Mouse (Mus musculus): ENCODE measurements around the gene Hcrtr2.

DNA sequence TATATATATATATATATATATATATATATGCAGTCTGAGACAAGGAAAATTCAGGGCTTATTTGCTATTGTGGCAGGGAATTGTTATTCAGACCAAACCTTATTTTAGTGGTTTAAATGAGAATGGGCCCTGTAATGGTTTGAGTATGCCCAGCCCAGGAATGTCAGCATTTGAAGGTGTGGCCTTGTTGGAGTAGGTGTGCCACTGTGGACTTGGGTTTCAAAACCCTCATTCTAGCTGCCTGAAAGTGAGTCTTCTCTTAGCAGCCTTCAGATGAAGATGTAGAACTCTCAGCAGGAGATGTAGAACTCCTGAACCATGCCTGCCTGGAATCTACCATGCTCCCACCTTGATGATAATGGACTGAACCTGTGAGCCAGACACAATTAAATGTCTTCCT lies 9.7 kb downstream of the Hcrtr2 start:
- TF ChIP-seq CTCF (IDR thresholded peaks at IDR 0.05; ENCODE audit: low read depth), result no peak
- no peak for TF ChIP-seq EP300 (IDR thresholded peaks at IDR 0.05; ENCODE audit: low read depth)
